Mouse (Mus musculus) lung, embryonic 16.5 days (tissue): ENCODE measurements around the gene Oas2. TPM values are rescaled to one million over a fixed set of nuclear protein-coding genes. Genes with fewer than 3 reads are reported as not detected.

ENCODE experiments used
- ATAC-seq: fragments of 200-750 bp; cut with Nextera tagmentation; 2 replicates; pipeline ENCODE4 v1.8.0; 2017; ENCODE audit warnings: low read depth, mild to moderate bottlenecking, moderate library complexity
- H3K27ac ChIP-seq: fragments of 300-500 bp; sonication (generic); 2 replicates; pipeline ENCODE4 v1.5.1; 2014; ENCODE audit warnings: mild to moderate bottlenecking, control low read depth, low read length
- H3K27me3 ChIP-seq: fragments of 300-500 bp; sonication (generic); 2 replicates; pipeline ENCODE4 v1.6.1; 2014; ENCODE audit warnings: low read depth, low read length, mixed read lengths; ENCODE audit not compliant: control insufficient read depth, insufficient read depth
- H3K36me3 ChIP-seq: fragments of 300-500 bp; sonication (generic); 2 replicates; pipeline ENCODE4 v1.6.1; 2014; ENCODE audit warnings: low read length; ENCODE audit not compliant: control insufficient read depth, insufficient read depth
- H3K4me1 ChIP-seq: fragments of 300-500 bp; sonication (generic); replicated peaks from 2 replicates; pipeline ENCODE4 v1.6.1; 2014; ENCODE audit warnings: low read length, mixed read lengths; ENCODE audit not compliant: control insufficient read depth, insufficient read depth
- H3K4me2 ChIP-seq: fragments of 300-500 bp; sonication (generic); 2 replicates; pipeline ENCODE4 v1.6.1; 2014; ENCODE audit warnings: low read depth, low read length, control low read depth
- H3K4me3 ChIP-seq: fragments of 300-500 bp; sonication (generic); 2 replicates; pipeline ENCODE4 v1.5.1; 2014; ENCODE audit warnings: mild to moderate bottlenecking, low read length, control low read depth
- H3K9ac ChIP-seq: fragments of 300-500 bp; sonication (generic); 2 replicates; pipeline ENCODE4 v1.6.1; 2014; ENCODE audit warnings: low read length, control low read depth
- H3K9me3 ChIP-seq: fragments of 300-500 bp; sonication (generic); 2 replicates; pipeline ENCODE4 v1.6.1; 2016; ENCODE audit warnings: low read length; ENCODE audit not compliant: control insufficient read depth
- WGBS: fragments of 180-500 bp; shearing (Covaris S2); extraction: QIAGEN DNeasy Blood & Tissue Kit; methylation state at CpG from one replicate; pipeline ENCODE4 v1.1.7; 2014; 5-methylcytosine and 5-hydroxymethylcytosine counted together
- polyA plus RNA-seq: library from polyadenylated mRNA; unstranded; fragments of >200 nt; fragmentation: Nextera tagmentation; extraction: Ambion mirVana; gene quantifications from 2 replicates; pipeline ENCODE4 v1.2.1, GENCODE M21; 2015

The Oas2 gene
- polyA plus RNA-seq, 1 experiment from 2014 or later = 0.23 TPM

DNA sequence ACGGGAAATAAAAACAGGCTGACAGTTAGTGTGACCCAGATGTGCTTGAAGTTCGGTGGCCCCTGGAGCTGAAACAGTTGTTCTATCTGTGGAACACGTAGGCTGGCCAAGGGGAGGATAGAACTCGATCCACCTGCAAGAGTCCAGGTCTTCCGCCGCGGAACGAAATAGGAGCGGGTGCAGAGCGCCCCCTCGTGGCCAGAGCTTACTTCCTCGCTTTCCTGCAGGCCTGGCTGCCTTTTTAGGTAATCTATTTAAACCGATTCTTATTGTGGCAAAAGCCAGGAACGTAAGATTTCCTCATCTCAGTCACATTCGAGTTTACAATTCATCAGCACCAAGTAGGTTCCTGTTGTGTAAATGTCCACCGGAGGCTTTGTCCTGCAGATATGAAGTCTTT, 35.3 kb downstream of the Oas2 start:
- Histone ChIP-seq H3K4me3 (no peak overlapping the region), H3K27me3 (peaks cover 49% of the 10 kb centered on the region), H3K9me3 (no peaks in the 10 kb centered on the region), H3K36me3 (no peaks in the 10 kb centered on the region), H3K4me2 (no peak overlapping the region), H3K4me1 (peaks cover 8% of the 10 kb centered on the region), H3K27ac (no peak overlapping the region), H3K9ac (no peak overlapping the region)
- ATAC-seq = no peak
- WGBS = 2% methylated on average over 16 of the region's 16 CpGs

DNA sequence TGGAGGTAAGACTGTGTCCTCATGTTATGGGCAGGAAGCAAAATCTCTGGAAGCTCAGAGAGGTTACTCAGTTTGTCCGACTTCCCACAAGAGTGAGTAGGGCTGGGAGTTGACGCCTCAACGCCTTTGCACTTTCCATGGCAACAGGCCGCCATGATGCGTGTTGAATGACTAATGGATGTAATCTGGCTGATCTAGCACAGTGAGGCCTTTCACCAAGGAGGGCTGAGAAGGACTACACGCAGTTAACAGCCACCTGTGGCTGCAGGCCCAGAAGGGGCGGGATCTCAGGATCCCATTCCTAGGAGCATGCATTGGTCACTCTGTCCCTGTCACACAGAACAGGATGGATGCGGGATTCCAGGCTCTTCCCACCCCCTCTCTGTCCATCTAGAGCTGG, 36.9 kb downstream of the Oas2 start:
- H3K27ac ChIP-seq = no peak overlapping the region
- no peak overlapping the region for H3K9ac ChIP-seq
- ATAC-seq = no peak
- no peak overlapping the region for H3K4me3 ChIP-seq
- H3K36me3 ChIP-seq = no peaks in the 10 kb centered on the region
- H3K27me3 ChIP-seq = peaks cover 49% of the 10 kb centered on the region
- no peak overlapping the region for H3K4me2 ChIP-seq
- H3K9me3 ChIP-seq = no peaks in the 10 kb centered on the region
- WGBS = 60% methylated on average over 8 of the region's 8 CpGs
- H3K4me1 ChIP-seq = peaks cover 8% of the 10 kb centered on the region

DNA sequence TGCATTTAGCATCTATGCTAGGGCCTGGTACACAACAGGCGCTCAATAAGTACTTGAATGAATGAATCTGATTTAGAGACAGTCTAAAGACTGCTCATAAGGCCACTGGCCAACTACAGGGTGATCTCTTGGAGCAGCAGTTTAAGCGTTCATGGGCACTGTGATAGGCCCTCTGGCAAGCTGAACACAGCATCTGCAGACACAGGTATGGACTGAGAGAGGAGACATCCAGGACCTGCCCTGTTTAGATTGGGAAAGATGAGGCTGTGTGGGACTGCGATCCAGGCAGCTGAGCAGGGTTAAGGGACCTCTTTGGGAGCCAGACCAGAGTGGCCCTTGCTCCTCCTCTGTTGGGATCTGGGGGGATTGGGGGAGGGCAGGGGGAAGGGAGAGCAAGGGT, 37.8 kb downstream of the Oas2 start, which contains the start of gene Dtx1:
Gene Dtx1 (minus strand): TSS at position 101 of the 400 bp plus-strand sequence.
- Histone ChIP-seq H3K9me3 (no peaks in the 10 kb centered on the region), H3K9ac (0 out of 2 replicates have a peak within 1 kb of the TSS, but pooled peaks have one; percentile 19), H3K4me1 (peaks cover 8% of the 10 kb centered on the region), H3K27ac (no peak within 1 kb of the TSS), H3K4me2 (peak within 1 kb of the TSS; percentile 60), H3K4me3 (peak within 1 kb of the TSS; percentile 42), H3K36me3 (no peaks in the 10 kb centered on the region), H3K27me3 (peaks cover 49% of the 10 kb centered on the region)
- 39% methylated on average over 3 of the region's 3 CpGs for WGBS
- ATAC-seq = no peak

DNA sequence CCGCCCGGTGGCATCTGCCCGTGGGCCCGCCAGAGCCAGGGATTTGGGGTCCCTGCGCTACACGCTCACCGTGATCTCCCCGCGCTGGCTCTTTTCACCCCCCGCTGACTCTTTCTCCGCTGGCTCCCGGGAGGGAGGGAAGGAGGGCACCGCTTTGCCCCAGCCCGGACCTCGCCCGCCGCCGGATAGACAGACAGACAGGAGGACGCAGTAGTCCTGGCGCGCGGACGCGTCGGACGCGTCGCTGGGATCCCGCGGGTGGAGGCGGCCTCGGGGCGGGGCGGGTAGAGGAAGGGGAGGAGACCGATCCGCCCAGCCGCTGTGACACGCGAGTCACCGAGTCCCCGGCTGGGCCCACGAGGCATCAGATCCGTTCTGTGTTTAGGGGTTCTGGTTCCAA, 38.2 kb downstream of the Oas2 start:
- H3K27ac ChIP-seq = no peak overlapping the region
- H3K9me3 ChIP-seq = no peaks in the 10 kb centered on the region
- no peaks in the 10 kb centered on the region for H3K36me3 ChIP-seq
- 0 out of 2 replicates have a peak overlapping the region, but pooled peaks have one; percentile 19 for H3K9ac ChIP-seq
- ATAC-seq = 0 out of 2 replicates have a peak, but pooled peaks have one; percentile 4
- H3K4me1 ChIP-seq = peaks cover 12% of the 10 kb centered on the region
- H3K4me3 ChIP-seq = peak overlapping the region; percentile 42
- H3K27me3 ChIP-seq = peaks cover 49% of the 10 kb centered on the region
- H3K4me2 ChIP-seq = peak overlapping the region; percentile 60
- WGBS = 1% methylated on average over 41 of the region's 43 CpGs

DNA sequence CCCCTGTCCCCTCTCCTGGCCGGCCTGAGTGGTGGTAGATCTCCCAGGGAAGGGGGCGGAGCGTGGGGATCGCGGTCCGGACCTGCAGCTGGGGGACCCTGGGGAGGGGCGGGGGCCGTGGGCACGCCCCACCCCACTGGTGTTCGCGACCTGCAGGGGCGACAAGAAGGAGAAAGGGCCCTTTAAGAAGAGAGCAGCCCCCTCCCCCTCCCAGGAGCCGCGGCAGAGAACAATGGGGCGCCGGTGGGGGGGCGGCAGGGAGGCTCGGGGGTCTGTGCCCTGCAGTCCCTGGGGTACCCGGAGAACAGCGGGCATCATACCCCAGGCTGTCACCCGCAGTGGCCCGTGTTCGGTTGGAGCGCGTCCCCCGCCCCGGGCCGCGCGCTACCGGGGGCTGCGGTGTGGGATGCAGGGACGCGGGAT, 38.8 kb downstream of the Oas2 start:
- Histone ChIP-seq H3K9ac (0 out of 2 replicates have a peak overlapping the region, but pooled peaks have one; percentile 29), H3K4me1 (peaks cover 12% of the 10 kb centered on the region), H3K4me2 (peak overlapping the region; percentile 60), H3K27me3 (peaks cover 49% of the 10 kb centered on the region), H3K9me3 (no peaks in the 10 kb centered on the region), H3K27ac (no peak overlapping the region), H3K36me3 (no peaks in the 10 kb centered on the region), H3K4me3 (peak overlapping the region; percentile 42)
- 2% methylated on average over 31 of the region's 34 CpGs for WGBS
- no peak for ATAC-seq

DNA sequence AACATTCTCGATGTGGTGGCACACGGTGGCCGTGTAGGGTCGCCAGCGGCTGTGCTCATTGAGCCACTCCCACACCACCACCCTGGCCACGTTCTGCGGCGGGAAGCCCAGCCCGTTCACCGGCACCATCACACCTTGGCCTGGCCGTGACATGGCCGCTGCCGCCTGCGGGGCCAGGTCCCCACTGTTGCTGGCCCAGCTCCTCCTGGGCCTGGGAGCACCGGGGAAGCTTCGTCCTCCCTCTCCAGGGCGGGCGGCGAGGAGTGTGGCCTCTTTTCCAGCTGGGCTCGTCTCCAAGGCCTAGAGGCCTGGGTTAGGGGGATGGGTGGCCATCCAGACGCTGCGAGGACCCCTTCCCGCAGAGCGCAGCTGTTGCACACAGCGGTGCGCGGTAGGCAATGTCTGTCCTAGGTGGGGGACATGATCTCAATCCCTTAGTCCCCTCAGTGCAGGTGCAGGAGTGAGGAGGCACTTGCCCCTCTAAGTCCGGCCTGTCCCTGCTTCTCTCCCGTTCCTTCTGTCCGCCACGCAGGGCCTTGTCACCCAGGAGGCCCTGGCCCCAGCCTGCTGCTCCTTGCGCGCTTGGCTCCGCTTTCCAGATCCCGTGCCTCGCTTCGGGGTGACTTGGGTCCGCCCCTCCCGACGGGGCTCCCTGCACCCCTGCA, 39.4 kb downstream of the Oas2 start:
- peak; percentile 30; the same call in 1 of the 2 replicates for ATAC-seq

DNA sequence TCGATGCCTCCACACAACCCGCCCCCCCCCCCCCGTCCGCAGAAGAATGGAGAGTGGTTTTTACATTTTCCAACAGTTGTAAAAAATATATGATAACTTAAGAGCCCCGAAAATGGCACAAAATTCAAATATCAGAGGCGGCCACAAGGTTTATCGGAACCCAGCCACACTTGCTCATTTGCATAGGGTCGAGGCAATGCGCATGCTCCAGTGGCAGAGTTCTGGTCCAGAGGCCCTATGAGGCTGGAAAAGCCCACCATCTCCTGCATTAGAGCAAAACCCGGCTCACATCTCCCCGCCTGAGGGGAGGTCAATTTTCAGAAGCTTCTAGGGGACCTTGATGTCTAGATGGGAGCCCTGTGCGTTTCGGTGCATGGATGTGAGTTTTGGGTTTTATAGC, 42.7 kb downstream of the Oas2 start:
- no peak for ATAC-seq
- H3K4me1 ChIP-seq = peaks cover 12% of the 10 kb centered on the region
- H3K9me3 ChIP-seq = no peaks in the 10 kb centered on the region
- H3K9ac ChIP-seq = no peak overlapping the region
- no peak overlapping the region for H3K27ac ChIP-seq
- no peak overlapping the region for H3K4me2 ChIP-seq
- 41% methylated on average over 13 of the region's 13 CpGs for WGBS
- H3K4me3 ChIP-seq = no peak overlapping the region
- H3K36me3 ChIP-seq = no peaks in the 10 kb centered on the region
- H3K27me3 ChIP-seq = peaks cover 27% of the 10 kb centered on the region

More for the DNA sequence above, 39.4 kb downstream of the Oas2 start:
- Histone ChIP-seq H3K36me3 (no peaks in the 10 kb centered on the region), H3K4me3 (peak overlapping the region; percentile 42), H3K27ac (no peak overlapping the region), H3K27me3 (peaks cover 49% of the 10 kb centered on the region), H3K9me3 (no peaks in the 10 kb centered on the region), H3K4me2 (peak overlapping the region; percentile 60), H3K4me1 (peaks cover 12% of the 10 kb centered on the region), H3K9ac (peak overlapping the region; percentile 29; the same call in 1 of the 2 replicates)
- 3% methylated on average over 38 of the region's 40 CpGs for WGBS

DNA sequence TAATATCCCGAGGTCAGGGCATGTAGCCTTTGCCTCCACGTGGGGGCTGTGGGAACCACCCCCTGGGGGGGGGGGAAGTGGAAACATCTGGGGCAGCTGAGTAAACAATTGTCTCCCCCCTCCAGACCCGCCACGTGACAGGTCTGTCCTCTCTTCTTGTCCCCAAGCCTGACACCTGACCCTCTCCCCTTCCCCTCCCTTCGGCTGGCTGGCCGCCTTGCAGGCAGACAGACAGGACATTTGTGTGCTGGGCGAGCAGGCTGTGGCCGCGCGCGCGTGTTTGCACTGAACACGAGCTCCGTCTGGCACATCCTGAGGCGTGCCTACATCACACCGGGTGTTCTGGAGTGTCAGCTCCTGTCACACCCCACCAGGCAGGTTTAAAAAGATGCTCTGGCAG, 43.1 kb downstream of the Oas2 start:
- Histone ChIP-seq H3K27me3 (peaks cover 22% of the 10 kb centered on the region), H3K9me3 (no peaks in the 10 kb centered on the region), H3K27ac (no peak overlapping the region), H3K9ac (no peak overlapping the region), H3K4me3 (no peak overlapping the region), H3K36me3 (no peaks in the 10 kb centered on the region), H3K4me2 (no peak overlapping the region), H3K4me1 (peaks cover 12% of the 10 kb centered on the region)
- 6% methylated on average over 16 of the region's 16 CpGs for WGBS
- no peak for ATAC-seq

DNA sequence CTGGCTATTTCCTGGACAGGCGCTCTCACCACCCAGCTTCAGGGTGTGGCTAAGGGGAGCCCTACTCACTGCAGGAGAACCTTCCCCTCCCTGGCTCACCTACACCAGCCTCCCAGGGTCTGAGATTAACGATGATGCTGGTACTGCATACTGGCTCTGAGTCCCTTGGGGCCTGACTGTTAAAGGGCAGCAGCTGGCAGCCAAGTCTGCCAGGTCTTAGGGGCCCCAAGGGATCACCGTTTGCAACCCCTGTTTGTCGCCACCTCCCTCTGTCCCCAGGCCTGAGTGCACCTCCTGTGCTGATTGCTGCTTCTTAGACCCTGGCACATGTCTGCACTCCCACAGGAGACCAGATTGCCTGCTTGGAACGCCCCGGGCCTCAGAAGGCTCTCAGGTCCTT, 45.2 kb downstream of the Oas2 start:
- H3K36me3 ChIP-seq = no peaks in the 10 kb centered on the region
- H3K9ac ChIP-seq = no peak overlapping the region
- 44% methylated on average over 6 of the region's 6 CpGs for WGBS
- H3K4me1 ChIP-seq = peaks cover 4% of the 10 kb centered on the region; the same call in 1 of the 2 replicates
- H3K4me3 ChIP-seq = no peak overlapping the region
- ATAC-seq = no peak
- H3K9me3 ChIP-seq = no peaks in the 10 kb centered on the region
- H3K27ac ChIP-seq = no peak overlapping the region
- no peak overlapping the region for H3K4me2 ChIP-seq
- peaks cover 1% of the 10 kb centered on the region; the same call in 1 of the 2 replicates for H3K27me3 ChIP-seq
